Mouse (Mus musculus) forebrain, postnatal 0 days (tissue): ENCODE measurements around the gene Igfbp7. TPM values are rescaled to one million over a fixed set of nuclear protein-coding genes. Genes with fewer than 3 reads are reported as not detected.

ENCODE experiments used
- ATAC-seq: fragments of 200-750 bp; cut with Nextera tagmentation; 2 replicates; pipeline ENCODE4 v1.8.0; 2017; ENCODE audit warnings: mild to moderate bottlenecking, moderate library complexity
- DNase-seq: peaks from one replicate; pipeline ENCODE4 v3.0.0-alpha.2; 2015
- H3K27ac ChIP-seq: fragments of 300-500 bp; sonication (generic); 2 replicates; pipeline ENCODE4 v1.5.1; 2014; ENCODE audit warnings: low read depth, mild to moderate bottlenecking, antibody characterized with exemption, low read length, moderate library complexity, mixed read lengths
- H3K27me3 ChIP-seq: fragments of 300-500 bp; sonication (generic); 2 replicates; pipeline ENCODE4 v1.6.1; 2014; ENCODE audit warnings: mild to moderate bottlenecking, low read length, mixed read lengths; ENCODE audit not compliant: insufficient read depth
- H3K36me3 ChIP-seq: fragments of 300-500 bp; sonication (generic); 2 replicates; pipeline ENCODE4 v1.6.1; 2014; ENCODE audit warnings: mild to moderate bottlenecking, moderate library complexity; ENCODE audit not compliant: insufficient read depth
- H3K4me1 ChIP-seq: fragments of 300-500 bp; sonication (generic); 2 replicates; pipeline ENCODE4 v1.6.1; 2014; ENCODE audit warnings: antibody characterized with exemption; ENCODE audit not compliant: insufficient read depth
- H3K4me2 ChIP-seq: fragments of 300-500 bp; sonication (generic); 2 replicates; pipeline ENCODE4 v1.6.1; 2014; ENCODE audit warnings: low read depth, mild to moderate bottlenecking, moderate library complexity
- H3K4me3 ChIP-seq: fragments of 300-500 bp; sonication (generic); 2 replicates; pipeline ENCODE4 v1.5.1; 2014; ENCODE audit warnings: low read depth, low read length, mixed read lengths
- H3K9ac ChIP-seq: fragments of 300-500 bp; sonication (generic); 2 replicates; pipeline ENCODE4 v1.6.1; 2014; ENCODE audit warnings: mild to moderate bottlenecking
- H3K9me3 ChIP-seq: fragments of 300-500 bp; sonication (generic); 2 replicates; pipeline ENCODE4 v1.6.1; 2016; ENCODE audit warnings: low read length
- CTCF ChIP-seq: sonication (generic); IDR thresholded peaks from 2 replicates; pipeline ENCODE4 v1.5.1; 2016; ENCODE audit warnings: antibody characterized with exemption, control low read depth, low read depth
- WGBS: fragments of 180-500 bp; shearing (Covaris S2); extraction: QIAGEN DNeasy Blood & Tissue Kit; methylation state at CpG from one replicate; pipeline ENCODE4 v1.1.7; 2014; 5-methylcytosine and 5-hydroxymethylcytosine counted together
- polyA plus RNA-seq: library from polyadenylated mRNA; unstranded; fragments of >200 nt; fragmentation: Nextera tagmentation; extraction: Ambion mirVana; gene quantifications from 2 replicates; pipeline ENCODE4 v1.2.1, GENCODE M21; 2015
- total RNA-seq: library from RNA; depleted of rRNA; stranded (reverse); fragments of >200 nt; gene quantifications from 2 replicates; pipeline ENCODE4 v1.2.3, GENCODE M21; 2014

The Igfbp7 gene
- total and polyA plus RNA-seq, 2 experiments from 2014 or later = 44.3 to 88.3 TPM

DNA sequence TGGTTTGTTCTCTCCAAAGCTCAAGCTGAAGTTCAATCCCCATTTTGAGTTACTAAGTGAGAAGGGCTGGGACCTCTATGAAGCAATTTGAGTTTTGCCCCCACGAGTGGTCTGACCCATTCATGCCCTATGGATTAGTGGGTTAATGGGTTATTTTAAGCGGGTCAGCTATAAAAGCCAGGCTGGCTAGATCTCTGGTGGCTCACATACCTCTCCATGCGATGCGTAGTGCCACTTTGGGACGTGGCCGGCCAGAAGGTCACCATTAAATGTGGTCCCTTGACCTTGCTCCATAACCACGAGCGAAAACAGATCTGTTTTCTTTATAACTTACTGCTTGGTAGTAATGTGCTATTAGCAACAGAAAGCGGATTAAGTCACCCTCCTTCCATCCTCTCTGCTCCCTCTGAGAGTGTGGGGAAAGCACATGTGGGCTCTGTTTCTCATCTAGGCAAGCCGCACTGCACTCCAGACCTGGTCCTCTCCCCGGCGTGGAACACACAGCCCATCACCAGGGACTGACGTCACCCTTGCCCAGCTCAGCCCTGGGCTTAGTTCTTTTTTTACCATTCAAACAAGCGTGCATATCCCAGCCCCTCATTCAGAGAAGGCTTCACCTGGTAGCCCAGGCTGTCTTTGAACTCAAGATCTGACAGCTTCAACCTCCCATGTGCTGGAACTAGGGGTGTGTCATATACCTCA, 28.3 kb downstream of the Igfbp7 start:
- Histone ChIP-seq H3K9me3 (no peaks in the 10 kb centered on the region), H3K9ac (no peak overlapping the region), H3K4me1 (no peaks in the 10 kb centered on the region), H3K36me3 (no peaks in the 10 kb centered on the region), H3K27me3 (no peaks in the 10 kb centered on the region), H3K27ac (no peak overlapping the region), H3K4me2 (no peak overlapping the region), H3K4me3 (no peak overlapping the region)
- DNase-seq (no peak), ATAC-seq (no peak)
- 76% methylated on average over 14 of the region's 14 CpGs for WGBS
- TF ChIP-seq CTCF = no peak

DNA sequence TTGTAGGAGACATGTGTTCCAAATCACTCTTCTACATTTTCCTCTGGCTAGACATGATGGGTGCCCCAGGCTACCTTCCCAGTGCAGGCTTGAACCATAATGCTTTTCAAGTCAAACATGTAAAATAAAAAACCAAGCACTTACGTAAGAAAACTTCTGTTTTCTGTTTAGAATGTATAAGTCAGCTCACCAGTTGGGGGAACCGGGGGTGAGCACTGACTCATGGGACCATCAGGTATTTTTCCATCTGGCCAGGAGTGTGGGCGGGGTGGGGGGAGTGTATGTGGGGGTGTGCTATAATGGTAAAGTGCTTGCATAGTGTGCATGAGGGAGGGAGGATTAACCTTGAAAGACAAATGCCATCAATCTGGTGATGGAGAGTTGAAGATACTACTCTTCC, 29.8 kb downstream of the Igfbp7 start:
- no peak overlapping the region for H3K4me2 ChIP-seq
- no peak overlapping the region for H3K4me3 ChIP-seq
- H3K9me3 ChIP-seq = no peaks in the 10 kb centered on the region
- DNase-seq (no peak), ATAC-seq (no peak)
- no peaks in the 10 kb centered on the region for H3K27me3 ChIP-seq
- H3K4me1 ChIP-seq = no peaks in the 10 kb centered on the region
- WGBS = 95% methylated on average over 3 of the region's 3 CpGs
- H3K27ac ChIP-seq = no peak overlapping the region
- H3K9ac ChIP-seq = no peak overlapping the region
- no peak for TF ChIP-seq CTCF
- H3K36me3 ChIP-seq = no peaks in the 10 kb centered on the region

DNA sequence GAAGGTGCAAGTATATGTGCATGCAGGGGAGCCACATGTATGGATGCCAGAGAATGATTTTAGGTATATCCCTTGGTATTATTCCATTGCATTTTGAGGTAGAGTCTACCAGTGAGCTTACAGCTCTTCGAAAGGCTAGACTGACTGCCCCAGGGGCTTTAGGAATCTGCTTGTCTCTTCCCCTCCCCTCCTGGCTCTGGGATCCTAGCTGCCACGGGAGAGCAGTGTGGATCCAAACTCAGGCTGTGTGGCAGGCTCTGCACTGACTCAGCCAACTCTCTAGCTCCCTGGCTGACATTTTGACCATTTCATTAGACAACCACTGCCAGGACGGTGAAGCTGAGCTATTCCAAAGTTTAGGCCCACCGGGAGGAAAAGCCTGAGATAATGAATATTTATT, 32.3 kb downstream of the Igfbp7 start:
- no peak overlapping the region for H3K4me3 ChIP-seq
- ATAC-seq = no peak
- 68% methylated on average over 4 of the region's 4 CpGs for WGBS
- DNase-seq = no peak
- H3K4me2 ChIP-seq = no peak overlapping the region
- H3K9me3 ChIP-seq = no peaks in the 10 kb centered on the region
- TF ChIP-seq CTCF = no peak
- H3K4me1 ChIP-seq = no peaks in the 10 kb centered on the region
- H3K27ac ChIP-seq = no peak overlapping the region
- H3K27me3 ChIP-seq = no peaks in the 10 kb centered on the region
- no peaks in the 10 kb centered on the region for H3K36me3 ChIP-seq
- H3K9ac ChIP-seq = no peak overlapping the region

DNA sequence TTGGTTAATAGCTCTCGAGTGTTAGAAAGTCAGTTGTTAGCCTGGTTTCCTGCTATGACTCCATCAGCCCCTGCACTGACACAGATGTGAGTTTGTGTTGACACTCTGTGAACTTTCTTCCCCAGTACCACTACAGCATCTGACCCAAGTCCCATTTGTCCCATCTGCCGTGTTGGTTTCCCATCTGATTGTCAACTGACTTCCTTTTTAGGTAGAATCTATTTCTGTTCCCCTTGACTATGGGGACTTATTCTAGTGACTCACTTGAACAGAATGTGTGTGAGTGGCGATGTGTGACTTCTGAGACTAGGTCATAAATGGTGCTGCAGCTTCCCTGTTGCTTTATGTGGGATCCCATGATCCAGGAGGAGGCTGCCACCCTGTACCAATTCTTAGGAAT, 32.9 kb downstream of the Igfbp7 start:
- ATAC-seq = no peak
- Histone ChIP-seq H3K4me1 (no peaks in the 10 kb centered on the region), H3K9ac (no peak overlapping the region), H3K4me2 (no peak overlapping the region), H3K27ac (no peak overlapping the region), H3K4me3 (no peak overlapping the region), H3K27me3 (no peaks in the 10 kb centered on the region), H3K9me3 (no peaks in the 10 kb centered on the region), H3K36me3 (no peaks in the 10 kb centered on the region)
- 85% methylated on average over 3 of the region's 3 CpGs for WGBS
- no peak for TF ChIP-seq CTCF
- DNase-seq = no peak

DNA sequence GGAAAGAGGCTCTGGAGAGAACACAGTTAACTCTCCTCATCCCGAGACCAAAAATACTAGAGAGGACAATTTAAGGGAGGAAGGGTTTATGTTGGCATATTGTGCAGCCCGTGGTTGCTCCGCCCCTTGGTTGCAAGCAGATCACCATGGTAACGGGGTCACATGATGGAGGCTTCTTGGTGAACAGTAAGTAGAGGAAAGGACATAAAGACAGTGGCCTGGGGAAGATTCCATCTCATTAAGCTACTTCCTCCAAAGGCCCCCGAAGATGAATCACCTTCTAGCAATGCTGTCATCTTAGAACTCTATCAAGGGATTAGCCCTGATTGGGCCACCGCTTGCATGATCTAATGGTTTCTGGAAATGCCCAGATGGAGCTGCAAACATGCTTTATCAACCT, 35.1 kb downstream of the Igfbp7 start:
- H3K27ac ChIP-seq = no peak overlapping the region
- DNase-seq = no peak
- no peak for TF ChIP-seq CTCF
- no peak overlapping the region for H3K9ac ChIP-seq
- no peaks in the 10 kb centered on the region for H3K27me3 ChIP-seq
- no peaks in the 10 kb centered on the region for H3K9me3 ChIP-seq
- 62% methylated on average over 6 of the region's 6 CpGs for WGBS
- no peaks in the 10 kb centered on the region for H3K4me1 ChIP-seq
- no peaks in the 10 kb centered on the region for H3K36me3 ChIP-seq
- H3K4me2 ChIP-seq = no peak overlapping the region
- H3K4me3 ChIP-seq = no peak overlapping the region
- ATAC-seq = no peak

DNA sequence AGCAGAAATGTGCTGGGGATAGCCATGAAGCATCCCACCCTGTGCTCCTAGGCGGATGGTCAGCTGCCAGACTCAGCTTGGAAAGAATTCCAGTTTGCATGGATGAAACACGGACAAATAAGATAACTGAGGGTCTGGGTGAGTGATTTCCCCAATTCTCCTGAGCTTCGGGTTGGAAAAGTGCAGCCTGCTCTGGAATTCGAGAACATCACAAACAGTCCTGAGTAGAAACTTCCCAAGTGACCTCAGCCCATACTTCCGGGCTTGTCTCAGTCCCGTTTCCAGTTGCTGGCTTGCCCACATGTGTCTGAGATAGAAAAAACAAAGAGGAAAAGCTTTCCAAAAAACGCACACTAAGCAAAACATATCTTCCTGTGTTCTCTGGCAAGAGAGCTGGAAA, 35.6 kb downstream of the Igfbp7 start:
- no peak for TF ChIP-seq CTCF
- DNase-seq (no peak), ATAC-seq (no peak)
- no peak overlapping the region for H3K27ac ChIP-seq
- no peaks in the 10 kb centered on the region for H3K27me3 ChIP-seq
- no peak overlapping the region for H3K9ac ChIP-seq
- H3K4me1 ChIP-seq = no peaks in the 10 kb centered on the region
- H3K4me2 ChIP-seq = no peak overlapping the region
- no peaks in the 10 kb centered on the region for H3K9me3 ChIP-seq
- H3K4me3 ChIP-seq = no peak overlapping the region
- H3K36me3 ChIP-seq = no peaks in the 10 kb centered on the region
- 84% methylated on average over 7 of the region's 7 CpGs for WGBS

DNA sequence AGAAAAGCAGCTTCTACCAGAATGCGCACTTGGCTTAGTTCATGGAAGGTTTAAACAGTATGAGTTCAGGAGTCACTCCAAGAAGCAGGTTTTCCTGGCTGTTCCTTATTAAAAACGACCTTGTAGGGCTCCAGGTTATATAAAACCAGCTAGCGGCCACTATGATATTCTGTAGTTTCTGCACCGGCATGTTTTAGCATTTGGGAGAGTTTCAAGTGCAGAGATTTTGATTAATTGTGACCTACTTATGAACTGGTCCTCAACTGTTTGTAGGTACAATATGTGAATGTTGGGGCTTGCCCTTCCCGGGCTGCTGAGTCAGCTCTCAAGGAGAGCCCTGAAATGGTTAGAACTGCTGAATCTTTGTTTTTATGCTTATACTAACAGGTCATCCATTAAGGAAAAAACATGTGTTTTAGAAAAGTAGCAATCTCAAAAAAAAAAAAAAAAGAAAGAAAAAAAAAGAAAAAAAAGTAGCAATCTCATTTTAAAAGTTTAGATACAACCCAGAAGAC, 37.4 kb downstream of the Igfbp7 start:
- Histone ChIP-seq H3K27ac (no peak overlapping the region), H3K9me3 (no peaks in the 10 kb centered on the region), H3K4me2 (no peak overlapping the region), H3K36me3 (no peaks in the 10 kb centered on the region), H3K27me3 (no peaks in the 10 kb centered on the region), H3K4me3 (no peak overlapping the region), H3K4me1 (no peaks in the 10 kb centered on the region), H3K9ac (no peak overlapping the region)
- no peak for DNase-seq
- TF ChIP-seq CTCF = no peak
- 89% methylated on average over 5 of the region's 5 CpGs for WGBS
- no peak for ATAC-seq
